Comparison of ENCODE assay signal across 15 mouse cellular contexts in the genomic region with DNA sequence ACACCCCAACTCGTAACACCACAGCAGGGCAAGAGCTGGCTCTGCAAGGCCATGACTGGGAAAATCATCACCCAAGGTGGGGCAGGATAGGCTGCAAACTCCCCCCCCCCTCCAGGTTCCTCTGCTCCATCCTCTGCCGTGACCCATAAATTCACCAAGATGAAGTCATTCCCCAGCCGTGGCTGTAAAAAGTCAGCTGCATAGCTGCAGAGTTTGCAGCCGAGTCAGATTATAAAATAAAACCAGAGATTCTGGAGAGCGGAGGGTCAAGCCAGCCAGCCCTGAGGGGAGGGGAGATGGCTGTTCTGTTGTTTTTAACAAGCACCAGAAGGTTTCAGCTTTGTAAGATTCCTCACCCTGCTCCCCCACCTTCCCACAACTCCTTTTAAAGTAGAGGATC.
DNase-seq lines count a peak whose midpoint lies in the region; ATAC-seq lines count a peak whose summit lies in the region.
"Had no signal": no experiment of that assay in that cellular context is flagged by ENCODE, and none has a peak within 500 bp of the region (broad histone marks: within the 10 kb centered on the region; RNA-seq: fewer than 3 reads in every experiment).

No protein-coding gene starts in this region.

- peaks cover 41% of the 10 kb centered on the region for H3K4me1 ChIP-seq in kidney, embryonic 15.5 days
- H3K4me1 ChIP-seq in embryonic facial prominence, embryonic 13.5 days, result peaks cover 47% of the 10 kb centered on the region
- H3K4me1 ChIP-seq in limb, embryonic 15.5 days, result peaks cover 43% of the 10 kb centered on the region

- no peaks in the 10 kb centered on the region for H3K36me3 ChIP-seq in kidney, embryonic 15.5 days
- no peaks in the 10 kb centered on the region for H3K36me3 ChIP-seq in embryonic facial prominence, embryonic 13.5 days
- no peaks in the 10 kb centered on the region for H3K36me3 ChIP-seq in limb, embryonic 15.5 days
- H3K36me3 ChIP-seq: heart, embryonic 15.5 days had no signal

- H3K27ac ChIP-seq in kidney, embryonic 15.5 days, result peak overlapping the region; percentile 80
- H3K27ac ChIP-seq in embryonic facial prominence, embryonic 13.5 days, result peak overlapping the region; percentile 84
- peak overlapping the region; percentile 90 for H3K27ac ChIP-seq in limb, embryonic 15.5 days
- H3K27ac ChIP-seq: heart, embryonic 15.5 days; liver, embryonic 14.5 days had no signal

- 14% methylated on average over 5 of the region's 5 CpGs for WGBS in kidney, embryonic 15.5 days
- 10% methylated on average over 5 of the region's 5 CpGs for whole genome bisulfite sequencing in embryonic facial prominence, embryonic 13.5 days
- WGBS in limb, embryonic 15.5 days, result 4% methylated on average over 5 of the region's 5 CpGs

- no peaks in the 10 kb centered on the region for H3K9me3 ChIP-seq in kidney, embryonic 15.5 days (replicated peaks)
- no peaks in the 10 kb centered on the region for H3K9me3 ChIP-seq in embryonic facial prominence, embryonic 13.5 days
- no peaks in the 10 kb centered on the region for H3K9me3 ChIP-seq in limb, embryonic 15.5 days
- H3K9me3 ChIP-seq: heart, embryonic 15.5 days had no signal

- no peak overlapping the region for H3K9ac ChIP-seq in kidney, embryonic 15.5 days
- no peak overlapping the region for H3K9ac ChIP-seq in embryonic facial prominence, embryonic 13.5 days
- no peak overlapping the region for H3K9ac ChIP-seq in limb, embryonic 15.5 days
- H3K9ac ChIP-seq: heart, embryonic 15.5 days; liver, embryonic 14.5 days had no signal

- peak; percentile 49 for ATAC-seq in kidney, embryonic 15.5 days (replicated peaks; ENCODE audit: low FRiP score)
- ATAC-seq in embryonic facial prominence, embryonic 13.5 days (ENCODE audit: insufficient number of reproducible peaks, insufficient read depth, low FRiP score, low TSS enrichment, low read depth), result peak; percentile 9; the same call in 1 of the 2 replicates
- peak; percentile 57 for ATAC-seq in limb, embryonic 15.5 days (ENCODE audit: insufficient number of reproducible peaks, low FRiP score, low TSS enrichment, low read depth)
- ATAC-seq in erythroid progenitor cell, adult 5-6 weeks (replicated peaks; ENCODE audit: low FRiP score, poor library complexity, severe bottlenecking), result no peak
- ATAC-seq: inflammation-experienced regulatory T-cells, adult 6 months had no signal

- H3K4me3 ChIP-seq in kidney, embryonic 15.5 days (replicated peaks), result no peak overlapping the region
- H3K4me3 ChIP-seq in embryonic facial prominence, embryonic 13.5 days, result no peak overlapping the region
- H3K4me3 ChIP-seq in limb, embryonic 15.5 days, result no peak overlapping the region
- H3K4me3 ChIP-seq: heart, embryonic 15.5 days had no signal

- DNase-seq in embryo, embryonic 10.5 days (ENCODE audit: low spot score), result peak; percentile 47
- no peak for DNase-seq in embryo, embryonic 10 days (ENCODE audit: low spot score)
- DNase-seq in kidney, adult 11 months, result no peak
- no peak for DNase-seq in adrenal gland, postnatal 25 days
- DNase-seq: cerebellum, adult 18-20 months; layer of hippocampus, postnatal 36 days; lung, postnatal 4 days; thymus, adult 2 months had no signal

- no peaks in the 10 kb centered on the region for H3K27me3 ChIP-seq in kidney, embryonic 15.5 days
- H3K27me3 ChIP-seq in embryonic facial prominence, embryonic 13.5 days, result no peaks in the 10 kb centered on the region
- H3K27me3 ChIP-seq in limb, embryonic 15.5 days, result no peaks in the 10 kb centered on the region
- H3K27me3 ChIP-seq: heart, embryonic 15.5 days had no signal

- peak overlapping the region; percentile 19; the same call in 1 of the 2 replicates for H3K4me2 ChIP-seq in kidney, embryonic 15.5 days
- no peak overlapping the region for H3K4me2 ChIP-seq in embryonic facial prominence, embryonic 13.5 days
- no peak overlapping the region for H3K4me2 ChIP-seq in limb, embryonic 15.5 days
- H3K4me2 ChIP-seq: heart, embryonic 15.5 days had no signal
